Mouse (Mus musculus) G1E (cell line): ENCODE data around the gene Atp1a1.

Experiments
- CTCF ChIP-seq: IDR thresholded peaks from 2 replicates; pipeline ENCODE4 v1.5.1; 2012; ENCODE audit warnings: low read depth, low read length, inconsistent platforms, mixed read lengths
- GATA1 ChIP-seq: IDR thresholded peaks from 2 replicates; pipeline ENCODE4 v1.6.1; 2012; ENCODE audit warnings: borderline replicate concordance, low read length, inconsistent platforms, mixed read lengths
- GATA2 ChIP-seq: IDR thresholded peaks from 2 replicates; pipeline ENCODE4 v1.6.1; 2012; ENCODE audit warnings: low read depth, low read length, inconsistent platforms, borderline replicate concordance
- TAL1 ChIP-seq: conservative IDR thresholded peaks from 2 replicates; pipeline ENCODE4 v1.6.1; 2012; ENCODE audit warnings: low read depth, low read length, inconsistent platforms, mixed read lengths

DNA sequence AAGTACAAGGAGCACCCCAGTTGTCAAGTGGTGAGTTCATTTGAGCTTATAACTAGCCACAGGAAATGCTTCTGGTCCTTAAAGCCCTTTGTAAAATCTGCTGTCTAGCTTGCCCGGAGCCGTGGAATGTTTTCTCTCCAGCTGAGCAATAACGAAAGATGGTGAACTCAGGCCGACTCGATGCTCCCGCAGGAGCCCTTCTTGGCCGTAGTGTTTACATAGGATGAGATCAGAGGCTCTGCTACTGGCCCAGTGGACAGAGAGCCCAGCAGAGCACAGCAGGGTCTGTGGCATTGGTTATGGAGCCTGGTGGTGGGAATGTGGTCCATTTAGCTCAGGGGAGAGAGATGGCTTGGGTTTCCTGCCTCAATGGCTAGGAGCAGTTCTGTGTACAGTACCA is 60.4 kb downstream of the Atp1a1 start:
- TF ChIP-seq TAL1 (no peak), CTCF (no peak), GATA1 (no peak), GATA2 (no peak)
